Mouse (Mus musculus) bone marrow, adult 2 months (tissue): ENCODE results near the gene Flvcr2. TPM values are rescaled to one million over a fixed set of nuclear protein-coding genes. Genes with fewer than 3 reads are reported as not detected.

ENCODE experiments used
- H3K27ac ChIP-seq: fragments of 200-500 bp; 2 replicates; pipeline ENCODE4 v1.5.1; 2012; ENCODE audit warnings: low read depth, mild to moderate bottlenecking, control low read depth, inconsistent platforms, low read length; ENCODE audit not compliant: control insufficient read depth, poor library complexity, insufficient read depth
- H3K4me1 ChIP-seq: fragments of 200-500 bp; 2 replicates; pipeline ENCODE4 v1.6.1; 2011; ENCODE audit warnings: low read length; ENCODE audit not compliant: control insufficient read depth, insufficient read depth
- H3K4me3 ChIP-seq: fragments of 200-500 bp; replicated peaks from 2 replicates; pipeline ENCODE3; 2011; ENCODE audit warnings: mild to moderate bottlenecking, low read depth, low read length, control low read depth; ENCODE audit not compliant: control insufficient read depth
- CTCF ChIP-seq: fragments of 200-500 bp; IDR thresholded peaks from 2 replicates; pipeline ENCODE4 v1.5.1; 2011; ENCODE audit warnings: low read length, control low read depth; ENCODE audit not compliant: control insufficient read depth, insufficient read depth
- POLR2A ChIP-seq: fragments of 200-500 bp; IDR thresholded peaks from 2 replicates; pipeline ENCODE4 v1.6.1; 2011; ENCODE audit warnings: low read depth, mild to moderate bottlenecking, control low read depth, low read length, borderline replicate concordance; ENCODE audit not compliant: control insufficient read depth
- WGBS: fragments of 180-500 bp; shearing (Covaris S2); methylation state at CpG from one replicate; pipeline ENCODE4 v1.1.7; 2018; 5-methylcytosine and 5-hydroxymethylcytosine counted together
- polyA plus RNA-seq: library from polyadenylated mRNA; stranded (reverse); fragments of >200 nt; gene quantifications from 2 replicates; pipeline ENCODE4 v1.2.4, GENCODE M21; 2011; ENCODE audit warnings: low replicate concordance; ENCODE audit not compliant: missing spikeins, insufficient read depth, insufficient read length

Flvcr2 gene
- polyA plus RNA-seq, 1 experiment, result 0.42 TPM

DNA sequence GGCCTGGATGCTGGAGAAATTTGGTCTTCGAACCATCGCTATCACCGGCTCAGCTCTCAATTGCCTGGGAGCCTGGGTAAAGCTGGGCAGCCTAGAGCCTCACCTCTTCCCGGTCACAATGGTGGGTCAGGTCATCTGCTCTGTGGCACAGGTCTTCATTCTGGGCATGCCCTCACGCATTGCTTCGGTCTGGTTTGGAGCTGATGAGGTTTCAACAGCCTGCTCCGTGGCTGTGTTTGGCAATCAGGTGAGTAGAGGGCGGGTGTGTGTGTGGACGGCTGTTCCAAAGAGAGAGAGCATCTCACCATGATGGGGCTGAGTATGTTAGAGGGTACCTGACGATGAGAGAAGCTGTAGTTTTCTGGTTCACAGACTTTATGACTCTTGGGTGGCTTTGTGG is 1.0 kb downstream of the Flvcr2 start:
- 71% methylated on average over 10 of the region's 10 CpGs for WGBS
- Histone ChIP-seq H3K4me3 (no peak overlapping the region), H3K4me1 (no peaks in the 10 kb centered on the region), H3K27ac (no peak overlapping the region)
- no peak for TF ChIP-seq CTCF
- TF ChIP-seq POLR2A, result no peak

DNA sequence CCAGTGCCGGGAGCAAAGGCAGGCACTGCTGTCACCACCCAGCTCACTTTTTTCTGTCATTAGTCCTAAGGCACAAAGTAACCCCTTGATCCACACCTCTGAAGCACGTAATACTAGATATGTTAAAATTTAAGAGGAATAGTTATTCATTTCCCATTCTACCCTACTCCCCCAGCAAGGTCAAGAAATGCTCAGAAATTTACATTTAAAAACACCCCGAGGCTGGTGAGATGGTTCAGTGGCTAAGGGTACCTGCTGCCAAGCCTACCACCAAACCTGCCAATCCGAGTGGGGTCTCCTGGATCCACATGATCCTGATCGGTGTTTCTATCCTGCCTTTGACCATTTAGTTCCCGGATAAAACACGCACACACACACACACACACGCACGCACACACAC is 3.5 kb downstream of the Flvcr2 start:
- 86% methylated on average over 9 of the region's 9 CpGs for WGBS
- H3K4me1 ChIP-seq, result no peaks in the 10 kb centered on the region

DNA sequence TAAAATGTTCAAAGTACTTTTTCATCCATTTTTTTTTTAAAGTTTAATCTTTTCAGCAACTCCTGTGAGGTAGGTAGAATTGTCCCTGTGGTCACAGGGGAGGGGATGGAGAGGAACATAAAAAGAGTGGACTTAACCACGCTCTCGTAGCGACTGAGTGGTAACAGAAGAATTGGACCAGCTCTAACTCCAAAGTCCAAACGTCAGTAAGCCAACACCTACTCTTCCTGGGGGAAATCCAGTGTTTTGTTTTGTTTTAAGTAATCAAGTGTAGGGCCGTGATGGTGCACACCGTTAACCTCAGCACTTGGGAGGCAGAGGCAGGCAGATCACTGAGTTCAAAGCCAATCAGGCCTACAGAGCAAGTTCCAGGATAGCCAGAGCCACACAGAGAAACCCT is 5.8 kb downstream of the Flvcr2 start:
- no peaks in the 10 kb centered on the region for H3K4me1 ChIP-seq
- WGBS, result 82% methylated on average over 6 of the region's 6 CpGs
- TF ChIP-seq CTCF (no peak), POLR2A (no peak)
- no peak overlapping the region for H3K27ac ChIP-seq
- H3K4me3 ChIP-seq, result no peak overlapping the region

More for the DNA sequence above, 3.5 kb downstream of the Flvcr2 start:
- Histone ChIP-seq H3K27ac (no peak overlapping the region), H3K4me3 (no peak overlapping the region)
- no peak for TF ChIP-seq POLR2A
- TF ChIP-seq CTCF, result no peak

DNA sequence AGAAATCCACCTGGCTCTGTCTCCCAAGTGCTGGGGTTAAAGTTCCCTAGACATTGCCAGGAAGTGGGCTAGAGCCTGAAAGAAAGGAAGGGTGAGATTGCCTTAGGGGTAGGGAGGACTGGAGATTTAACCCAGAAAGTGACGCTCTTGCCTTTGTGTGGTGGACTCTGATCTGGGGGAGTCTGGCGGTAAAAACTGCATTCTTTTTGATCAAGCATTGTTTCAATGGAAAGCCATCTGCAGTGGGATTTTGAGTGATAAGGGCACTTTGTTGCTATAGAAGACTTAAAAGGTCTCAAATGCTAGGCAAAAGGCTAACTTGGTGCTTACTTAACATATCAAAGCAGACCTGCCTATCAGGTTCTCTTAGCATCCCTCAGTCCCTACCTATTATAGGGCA is 6.9 kb downstream of the Flvcr2 start:
- Histone ChIP-seq H3K4me3 (no peak overlapping the region), H3K4me1 (no peaks in the 10 kb centered on the region), H3K27ac (no peak overlapping the region)
- TF ChIP-seq CTCF (no peak), POLR2A (no peak)
- 78% methylated on average over 2 of the region's 2 CpGs for WGBS

DNA sequence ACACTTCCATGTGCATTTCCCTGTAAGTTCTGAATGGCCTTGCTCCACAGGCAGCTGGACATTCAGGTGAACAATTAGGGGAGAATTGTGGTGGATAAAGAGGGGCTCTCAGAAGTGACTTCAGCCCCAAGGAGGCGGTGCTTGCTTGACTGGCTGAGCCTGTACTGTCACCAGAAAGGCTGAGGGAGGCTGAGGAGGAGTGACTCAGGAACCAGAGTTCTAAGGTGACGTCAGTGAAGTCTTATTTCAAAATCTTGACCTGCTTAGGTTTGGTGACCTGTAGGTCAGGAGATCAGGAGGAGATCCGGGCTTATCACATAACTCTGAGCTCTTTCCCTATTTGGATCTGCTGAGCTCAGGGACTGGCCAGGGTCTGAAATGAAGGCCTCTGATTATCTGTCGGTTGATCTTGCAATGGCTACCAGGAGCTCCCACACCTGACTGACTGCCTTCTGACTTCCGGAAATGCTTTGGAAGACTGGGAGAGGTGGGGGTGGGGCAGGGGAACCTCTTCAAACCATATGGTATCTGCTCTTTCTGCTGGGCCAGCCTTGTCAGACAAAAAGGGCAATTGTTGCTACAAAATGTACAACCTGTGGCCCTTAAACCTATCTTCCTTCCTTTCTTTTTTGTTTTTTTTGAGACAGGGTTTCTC is 8.4 kb downstream of the Flvcr2 start:
- Histone ChIP-seq H3K4me3 (no peak overlapping the region), H3K4me1 (no peaks in the 10 kb centered on the region), H3K27ac (no peak overlapping the region)
- TF ChIP-seq POLR2A, result no peak
- TF ChIP-seq CTCF, result no peak
- WGBS, result 78% methylated on average over 5 of the region's 5 CpGs

DNA sequence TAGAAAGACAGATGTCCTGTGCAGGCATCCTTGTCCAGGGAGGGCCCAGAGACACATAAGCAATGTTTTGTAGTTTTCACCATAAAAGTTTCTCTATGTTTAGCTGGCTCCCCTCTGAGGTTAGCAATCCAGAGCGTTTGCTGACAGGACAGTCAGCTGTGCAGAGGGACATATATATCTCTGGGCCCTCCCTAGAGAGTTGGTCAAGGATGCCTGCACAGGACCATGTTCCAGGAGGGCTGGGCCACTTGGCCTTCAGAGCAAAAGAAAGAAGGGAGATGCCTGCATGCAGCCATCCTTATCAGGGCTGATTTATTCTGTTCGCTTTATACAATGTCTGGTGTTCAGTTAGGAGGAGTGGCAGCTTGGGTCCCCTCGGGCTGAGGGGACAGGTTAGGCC is 10.1 kb downstream of the Flvcr2 start:
- H3K4me3 ChIP-seq, result no peak overlapping the region
- no peak for TF ChIP-seq CTCF
- no peak for TF ChIP-seq POLR2A
- no peaks in the 10 kb centered on the region for H3K4me1 ChIP-seq
- WGBS, result 85% methylated on average over 3 of the region's 3 CpGs
- H3K27ac ChIP-seq, result no peak overlapping the region

DNA sequence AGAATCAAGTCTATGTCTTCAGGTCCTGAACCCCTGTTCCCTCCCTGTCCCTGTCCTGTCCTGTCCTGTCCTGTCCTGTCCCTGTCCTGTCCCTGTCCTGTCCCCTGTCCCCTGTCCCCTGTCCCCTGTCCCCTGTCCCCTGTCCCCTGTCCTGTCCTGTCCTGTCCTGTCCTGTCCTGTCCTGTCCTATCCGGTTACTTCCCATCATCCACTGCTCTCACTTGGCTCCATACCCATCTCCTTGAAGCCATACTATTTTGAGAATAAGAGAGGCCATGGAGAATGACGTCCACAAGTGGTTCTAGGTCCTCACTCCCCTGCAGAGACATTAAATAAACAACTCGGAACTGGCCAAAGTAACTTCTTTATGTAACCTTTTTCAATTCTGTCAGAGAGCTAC is 10.7 kb downstream of the Flvcr2 start:
- WGBS, result 66% methylated on average over 3 of the region's 3 CpGs
- Histone ChIP-seq H3K4me1 (no peaks in the 10 kb centered on the region), H3K27ac (no peak overlapping the region), H3K4me3 (no peak overlapping the region)
- TF ChIP-seq POLR2A, result no peak

DNA sequence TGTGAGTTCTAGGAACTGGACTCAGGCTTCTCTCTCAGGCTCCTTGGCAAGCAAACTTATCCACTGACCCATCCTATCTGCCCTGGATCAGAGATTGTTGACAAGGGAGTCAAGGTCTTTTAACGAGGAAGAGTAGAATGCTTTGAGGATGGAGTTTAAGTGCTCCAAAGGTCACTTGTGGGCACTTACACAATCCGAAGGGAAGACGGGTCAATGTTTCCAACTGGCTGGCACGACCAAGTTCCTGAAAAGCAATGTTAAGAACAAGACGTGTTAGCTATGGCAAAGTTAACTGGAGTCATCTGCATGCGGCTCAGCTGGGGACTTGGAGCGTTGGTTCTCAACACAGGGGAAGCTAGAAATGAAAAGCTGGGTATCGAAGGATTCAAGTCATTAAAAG is 12.4 kb downstream of the Flvcr2 start:
- Histone ChIP-seq H3K4me1 (no peaks in the 10 kb centered on the region), H3K27ac (no peak overlapping the region), H3K4me3 (no peak overlapping the region)
- 70% methylated on average over 8 of the region's 8 CpGs for WGBS
- TF ChIP-seq CTCF (no peak), POLR2A (no peak)

DNA sequence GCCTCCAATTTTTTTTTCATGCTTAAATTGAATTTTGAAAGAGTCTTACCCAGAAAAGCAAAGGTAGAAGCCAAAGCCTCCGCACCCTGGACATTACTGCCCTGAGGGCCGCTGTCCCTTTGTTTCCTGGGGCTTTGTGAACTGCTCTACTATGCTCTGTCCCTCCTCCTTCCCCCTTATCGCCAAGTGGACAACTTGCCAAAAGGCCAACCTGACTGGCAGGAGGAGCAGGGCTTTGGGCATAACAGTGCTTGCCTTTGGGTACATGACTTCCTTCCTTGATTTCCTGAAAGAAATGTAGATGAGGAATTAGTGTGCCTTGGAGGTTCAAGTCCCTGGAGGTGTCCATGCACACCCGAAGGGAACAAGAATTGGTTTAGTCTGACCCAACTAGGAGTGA is 15.1 kb downstream of the Flvcr2 start:
- Histone ChIP-seq H3K27ac (no peak overlapping the region), H3K4me1 (no peaks in the 10 kb centered on the region), H3K4me3 (no peak overlapping the region)
- no peak for TF ChIP-seq CTCF
- no peak for TF ChIP-seq POLR2A
- 54% methylated on average over 4 of the region's 4 CpGs for WGBS
